Mouse (Mus musculus) left cerebral cortex, adult 8-10 months (tissue): ENCODE measurements at regions not wholly inside any gene's neighbourhood (a gene's known extent, or its start where the extent isn't known, plus 50 kb on each side); places are given as distances from the start of the nearest gene placed in this dataset.

Experiments
- DNase-seq, 2 experiments: peaks; one replicate each; pipeline ENCODE4 v3.0.0; 2022; ENCODE audit warnings: low spot score in 2 of 2

DNA sequence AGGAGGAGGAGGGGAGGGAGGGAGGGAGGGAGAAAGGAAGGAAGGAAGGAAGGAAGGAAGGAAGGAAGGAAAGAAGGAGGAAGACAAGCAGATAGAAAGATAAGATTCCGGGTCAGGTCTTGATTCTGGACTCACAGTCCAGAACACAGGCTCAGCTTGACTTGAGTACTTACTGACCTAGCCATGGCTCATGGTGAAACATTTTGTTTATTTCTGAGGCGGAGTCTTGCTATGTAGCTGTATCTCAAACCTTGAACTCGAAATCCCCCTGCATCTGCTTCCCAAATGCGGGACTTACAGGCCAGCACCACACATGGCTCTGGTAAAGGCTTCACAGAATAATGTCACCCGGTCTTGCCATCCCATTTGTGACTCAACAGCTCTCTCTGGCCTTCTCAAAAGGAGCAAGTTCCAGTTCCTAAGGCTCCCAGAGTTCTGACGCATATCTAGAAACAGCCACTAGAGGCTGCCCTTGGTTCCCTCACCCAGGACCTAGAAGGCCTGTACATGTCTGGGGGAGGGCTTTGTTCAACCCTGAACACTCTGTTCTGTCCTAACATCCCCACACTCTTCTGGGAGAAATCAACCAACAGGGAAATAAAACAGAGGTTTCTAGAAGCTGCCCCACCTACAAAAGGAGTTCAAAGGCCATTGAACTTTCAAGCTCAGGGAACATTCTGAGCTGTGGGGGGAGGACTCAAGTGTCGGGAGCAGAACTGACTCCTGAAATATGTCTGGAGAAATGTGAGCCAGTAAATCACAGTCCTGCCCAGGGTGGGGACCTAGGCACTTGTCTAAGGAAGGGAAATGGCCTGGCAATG, 56.2 kb upstream of the Akap13 start:
- no peak for DNase-seq

DNA sequence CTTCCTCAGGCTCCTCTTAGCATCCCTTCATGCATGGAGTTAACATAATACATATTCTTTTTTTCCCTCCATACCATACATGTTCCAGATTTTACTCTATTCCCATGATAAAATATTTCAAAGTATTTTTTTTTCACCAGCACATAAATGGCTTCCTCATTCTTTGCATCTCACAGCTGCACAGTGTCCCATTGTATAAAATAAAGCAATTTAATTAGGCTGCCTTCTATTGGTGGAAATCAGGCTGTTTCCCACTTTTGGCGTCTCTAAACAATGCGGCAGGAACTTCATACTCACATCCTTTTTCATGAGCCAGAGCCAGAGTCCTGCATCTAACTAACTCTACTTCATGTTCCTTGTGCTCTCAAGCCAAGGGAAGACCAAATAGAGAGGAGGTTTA, 54.9 kb upstream of the Akap13 start:
- no peak for DNase-seq

DNA sequence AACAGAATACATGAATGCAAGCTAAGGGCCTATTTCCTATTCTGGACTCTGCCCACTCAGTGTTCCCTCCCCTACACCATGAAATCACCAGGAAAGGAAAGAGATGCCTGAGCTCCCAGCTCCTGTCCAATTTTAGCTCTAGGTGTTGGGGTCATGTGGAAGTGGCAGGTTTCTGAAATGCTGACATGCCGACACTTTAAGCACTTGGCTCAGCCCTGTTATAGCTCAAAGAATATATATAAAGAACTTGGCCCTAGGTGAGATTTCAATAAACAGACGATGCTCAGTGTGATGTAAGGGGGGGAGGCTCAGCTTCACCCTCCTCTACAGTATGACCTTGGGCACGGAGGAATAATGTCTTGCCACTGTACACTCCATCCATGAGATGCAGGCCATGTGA, 50.4 kb upstream of the Akap13 start:
- no peak for DNase-seq
